Mouse (Mus musculus): ENCODE measurements at regions not wholly inside any gene's neighbourhood (a gene's known extent, or its start where the extent isn't known, plus 50 kb on each side); places are given as distances from the start of the nearest gene placed in this dataset.

DNA sequence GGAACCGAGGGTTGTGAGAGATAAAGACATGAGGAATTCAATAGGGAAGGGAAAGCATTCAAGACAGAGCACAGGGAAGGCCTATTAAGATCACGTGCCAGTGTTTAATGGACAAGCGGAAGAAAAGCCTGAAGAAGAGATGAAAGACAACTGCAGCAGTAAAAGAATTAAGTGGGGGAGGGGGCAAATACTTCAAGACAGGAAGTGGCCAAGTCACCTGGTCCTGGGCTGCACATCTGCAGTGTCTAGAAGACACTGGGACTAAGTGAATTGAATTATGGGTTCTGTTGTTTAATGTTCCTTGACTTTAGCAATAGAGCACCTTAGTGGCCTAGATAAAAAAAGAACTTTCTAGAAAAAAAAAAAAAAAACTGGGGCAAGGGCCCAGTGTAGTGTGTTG lies 173.6 kb downstream of the Nrp2 start:
- no peak for TF ChIP-seq POLR2A (IDR thresholded peaks at IDR 0.05; ENCODE audit: low read depth, low read length)
- no peak for TF ChIP-seq CTCF (conservative IDR thresholded peaks at IDR 0.05; ENCODE audit: insufficient read depth, insufficient read length, low read depth, low read length)

Data from kidney, adult 2 months (tissue).